Mouse (Mus musculus): ENCODE measurements around the gene Dnmt3c. TPM values are rescaled to one million over a fixed set of nuclear protein-coding genes. Genes with fewer than 3 reads are reported as not detected.

The Dnmt3c gene
- polyA plus RNA-seq, 1 experiment from 2014 or later = 0.16 TPM

Other genes starting within 250 kb of the Dnmt3c start
- not detected in 2 replicates for gene 4930404H24Rik, start 203.9 kb upstream of the Dnmt3c start, polyA plus RNA-seq (2015; fragmentation: Nextera tagmentation; extraction: Ambion mirVana)
- gene Nol4l, start 166.7 kb upstream of the Dnmt3c start, polyA plus RNA-seq (2015; fragmentation: Nextera tagmentation; extraction: Ambion mirVana) = 42.6 and 45.4 TPM in 2 replicates
- 89.0 and 89.9 TPM in 2 replicates for gene Commd7, start 63.9 kb upstream of the Dnmt3c start, polyA plus RNA-seq (2015; fragmentation: Nextera tagmentation; extraction: Ambion mirVana)
- gene Dnmt3b, start 47.2 kb upstream of the Dnmt3c start, polyA plus RNA-seq (2015; fragmentation: Nextera tagmentation; extraction: Ambion mirVana) = 3.2 and 3.5 TPM in 2 replicates
- gene Mapre1, start 44.6 kb downstream of the Dnmt3c start, polyA plus RNA-seq (2015; fragmentation: Nextera tagmentation; extraction: Ambion mirVana) = 348 and 356 TPM in 2 replicates
- not detected in 2 replicates for gene Efcab8, start 83.3 kb downstream of the Dnmt3c start, polyA plus RNA-seq (2015; fragmentation: Nextera tagmentation; extraction: Ambion mirVana)
- gene Sun5, start 174.4 kb downstream of the Dnmt3c start, polyA plus RNA-seq (2015; fragmentation: Nextera tagmentation; extraction: Ambion mirVana) = not detected in 2 replicates
- 0.17 TPM in 1 of 2 replicates, not detected in the other for gene Bpifb2, start 178.4 kb downstream of the Dnmt3c start, polyA plus RNA-seq (2015; fragmentation: Nextera tagmentation; extraction: Ambion mirVana)
- 0.12 TPM in 1 of 2 replicates, not detected in the other for gene Bpifb6, start 203.7 kb downstream of the Dnmt3c start, polyA plus RNA-seq (2015; fragmentation: Nextera tagmentation; extraction: Ambion mirVana)
- gene Bpifb3, start 221.6 kb downstream of the Dnmt3c start, polyA plus RNA-seq (2015; fragmentation: Nextera tagmentation; extraction: Ambion mirVana) = not detected in 2 replicates
- gene Bpifb4, start 241.6 kb downstream of the Dnmt3c start, polyA plus RNA-seq (2015; fragmentation: Nextera tagmentation; extraction: Ambion mirVana) = not detected in 2 replicates

Measured in hindbrain, embryonic 15.5 days (tissue).